Mouse (Mus musculus) midbrain, postnatal 0 days (tissue): ENCODE measurements around the gene Cd300e. TPM values are rescaled to one million over a fixed set of nuclear protein-coding genes. Genes with fewer than 3 reads are reported as not detected.

Experiments
- ATAC-seq: fragments of 200-750 bp; cut with Nextera tagmentation; 2 replicates; pipeline ENCODE4 v1.8.0; 2017; ENCODE audit warnings: moderate number of reproducible peaks, mild to moderate bottlenecking, moderate TSS enrichment, moderate library complexity; ENCODE audit not compliant: low FRiP score
- DNase-seq: peaks from one replicate; pipeline ENCODE4 v3.0.0-alpha.2; 2015; ENCODE audit warnings: low spot score
- H3K27ac ChIP-seq: fragments of 300-500 bp; sonication (generic); 2 replicates; pipeline ENCODE4 v1.5.1; 2014; ENCODE audit warnings: low read depth, mild to moderate bottlenecking, low read length, mixed read lengths
- H3K27me3 ChIP-seq: fragments of 300-500 bp; sonication (generic); 2 replicates; pipeline ENCODE4 v1.6.1; 2014; ENCODE audit warnings: low read length, control low read depth, mixed read lengths; ENCODE audit not compliant: insufficient read depth
- H3K36me3 ChIP-seq: fragments of 300-500 bp; sonication (generic); 2 replicates; pipeline ENCODE4 v1.6.1; 2014; ENCODE audit warnings: low read length, control low read depth, mixed read lengths; ENCODE audit not compliant: insufficient read depth
- H3K4me1 ChIP-seq: fragments of 300-500 bp; sonication (generic); 2 replicates; pipeline ENCODE4 v1.6.1; 2014; ENCODE audit warnings: mild to moderate bottlenecking, control low read depth, antibody characterized with exemption, low read length, mixed read lengths; ENCODE audit not compliant: insufficient read depth
- H3K4me2 ChIP-seq: fragments of 300-500 bp; sonication (generic); 2 replicates; pipeline ENCODE4 v1.6.1; 2014; ENCODE audit warnings: low read depth, mild to moderate bottlenecking, low read length, mixed read lengths; ENCODE audit not compliant: poor library complexity, severe bottlenecking
- H3K4me3 ChIP-seq: fragments of 300-500 bp; sonication (generic); 2 replicates; pipeline ENCODE4 v1.5.1; 2014; ENCODE audit warnings: low read depth, mild to moderate bottlenecking, low read length, moderate library complexity
- H3K9ac ChIP-seq: fragments of 300-500 bp; sonication (generic); replicated peaks from 2 replicates; pipeline ENCODE4 v1.6.1; 2014; ENCODE audit warnings: mild to moderate bottlenecking, low read length, moderate library complexity, mixed read lengths; ENCODE audit not compliant: poor library complexity, severe bottlenecking
- H3K9me3 ChIP-seq: fragments of 300-500 bp; sonication (generic); 2 replicates; pipeline ENCODE4 v1.6.1; 2016; ENCODE audit warnings: low read length, control low read depth
- CTCF ChIP-seq: IDR thresholded peaks from 2 replicates; pipeline ENCODE4 v1.5.1; 2016; ENCODE audit warnings: antibody characterized with exemption, mild to moderate bottlenecking
- WGBS: fragments of 180-500 bp; shearing (Covaris S2); extraction: QIAGEN DNeasy Blood & Tissue Kit; methylation state at CpG from one replicate; pipeline ENCODE4 v1.1.7; 2014; 5-methylcytosine and 5-hydroxymethylcytosine counted together
- polyA plus RNA-seq: library from polyadenylated mRNA; unstranded; fragments of >200 nt; fragmentation: Nextera tagmentation; extraction: Ambion mirVana; gene quantifications from 2 replicates; pipeline ENCODE4 v1.2.1, GENCODE M21; 2015
- total RNA-seq: library from RNA; depleted of rRNA; stranded (reverse); fragments of >200 nt; gene quantifications from 2 replicates; pipeline ENCODE4 v1.2.3, GENCODE M21; 2014

The Cd300e gene
- total and polyA plus RNA-seq, 2 experiments from 2014 or later, result 0.10 TPM; not detected in 1

- Histone ChIP-seq H3K27me3 (no peaks in the 10 kb centered on the region), H3K4me3 (no peak overlapping the region), H3K27ac (no peak overlapping the region), H3K9me3 (no peaks in the 10 kb centered on the region), H3K9ac (no peak overlapping the region), H3K4me1 (no peaks in the 10 kb centered on the region), H3K4me2 (no peak overlapping the region), H3K36me3 (no peaks in the 10 kb centered on the region)
- WGBS, result 61% methylated on average over 10 of the region's 10 CpGs
- no peak for TF ChIP-seq CTCF
- DNase-seq (peak; percentile 41), ATAC-seq (no peak)
Measured at GRCm38 (mm10) chr11:115098203-115098932, 36.4 kb upstream of the Cd300e start.

DNA sequence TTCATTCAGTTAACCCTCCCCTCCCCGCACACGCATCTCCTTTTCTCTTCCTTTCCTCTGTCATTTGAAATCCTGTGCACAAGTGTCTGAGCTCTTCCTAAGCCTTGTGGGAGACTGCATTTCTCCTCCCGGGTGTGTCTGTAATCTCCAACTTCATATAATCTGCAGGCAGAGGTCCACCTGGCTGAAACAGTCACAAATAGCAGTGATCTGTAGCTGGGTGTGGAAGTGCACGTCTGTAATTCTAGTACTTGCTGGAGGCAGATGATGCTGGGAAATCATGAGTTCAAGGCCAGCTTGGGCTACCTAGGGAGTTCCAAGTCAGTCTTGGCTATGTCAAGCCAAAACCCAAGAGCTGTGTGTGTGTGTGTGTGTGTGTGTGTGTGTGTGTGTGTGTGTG, 30.2 kb upstream of the Cd300e start:
- peak overlapping the region; percentile 33; the same call in 1 of the 2 replicates for H3K4me3 ChIP-seq
- peaks cover 21% of the 10 kb centered on the region for H3K27me3 ChIP-seq
- no peak overlapping the region for H3K9ac ChIP-seq
- H3K4me2 ChIP-seq, result peak overlapping the region; percentile 62
- H3K9me3 ChIP-seq, result no peaks in the 10 kb centered on the region
- no peaks in the 10 kb centered on the region for H3K36me3 ChIP-seq
- WGBS, result 13% methylated on average over 4 of the region's 4 CpGs
- 0 out of 2 replicates have a peak, but pooled peaks cover 7% of the 10 kb centered on the region for H3K4me1 ChIP-seq
- no peak for TF ChIP-seq CTCF
- ATAC-seq, result no peak
- no peak overlapping the region for H3K27ac ChIP-seq
- DNase-seq, result no peak

- Histone ChIP-seq H3K27ac (no peak within 1 kb of the TSS), H3K4me3 (peak within 1 kb of the TSS; percentile 33), H3K36me3 (no peaks in the 10 kb centered on the region), H3K9me3 (no peaks in the 10 kb centered on the region), H3K9ac (no peak within 1 kb of the TSS), H3K4me2 (peak within 1 kb of the TSS; percentile 62), H3K4me1 (0 out of 2 replicates have a peak, but pooled peaks cover 7% of the 10 kb centered on the region), H3K27me3 (peaks cover 21% of the 10 kb centered on the region)
- no peak for ATAC-seq
- WGBS, result 1% methylated on average over 36 of the region's 36 CpGs
- TF ChIP-seq CTCF, result no peak
- no peak for DNase-seq
Measured at GRCm38 (mm10) chr11:115091362-115091901, 29.5 kb upstream of the Cd300e start, which contains the start of gene Rab37. TSS of gene Rab37 (plus strand) at chr11:115091431.

GRCm38 (mm10) chr11:115089853-115090252, 27.9 kb upstream of the Cd300e start:
- H3K9me3 ChIP-seq, result no peaks in the 10 kb centered on the region
- WGBS, result 54% methylated on average over 6 of the region's 6 CpGs
- TF ChIP-seq CTCF, result peak; percentile 59
- H3K27me3 ChIP-seq, result peaks cover 21% of the 10 kb centered on the region
- no peak overlapping the region for H3K9ac ChIP-seq
- H3K4me3 ChIP-seq, result no peak overlapping the region
- no peaks in the 10 kb centered on the region for H3K36me3 ChIP-seq
- H3K4me1 ChIP-seq, result 0 out of 2 replicates have a peak, but pooled peaks cover 9% of the 10 kb centered on the region
- ATAC-seq (no peak), DNase-seq (no peak)
- no peak overlapping the region for H3K4me2 ChIP-seq
- no peak overlapping the region for H3K27ac ChIP-seq

- Histone ChIP-seq H3K4me3 (no peak overlapping the region), H3K4me1 (0 out of 2 replicates have a peak, but pooled peaks cover 6% of the 10 kb centered on the region), H3K36me3 (no peaks in the 10 kb centered on the region), H3K27me3 (peaks cover 12% of the 10 kb centered on the region; the same call in 1 of the 2 replicates), H3K9me3 (no peaks in the 10 kb centered on the region), H3K9ac (no peak overlapping the region), H3K4me2 (no peak overlapping the region), H3K27ac (no peak overlapping the region)
- 76% methylated on average over 7 of the region's 7 CpGs for WGBS
- ATAC-seq, result no peak
- no peak for TF ChIP-seq CTCF
- DNase-seq, result no peak
Measured at GRCm38 (mm10) chr11:115086213-115086612, 24.2 kb upstream of the Cd300e start.

- no peak overlapping the region for H3K4me3 ChIP-seq
- 0 out of 2 replicates have a peak, but pooled peaks cover 5% of the 10 kb centered on the region for H3K4me1 ChIP-seq
- H3K9me3 ChIP-seq, result no peaks in the 10 kb centered on the region
- no peak for TF ChIP-seq CTCF
- H3K36me3 ChIP-seq, result no peaks in the 10 kb centered on the region
- no peak overlapping the region for H3K27ac ChIP-seq
- H3K4me2 ChIP-seq, result no peak overlapping the region
- peaks cover 5% of the 10 kb centered on the region; the same call in 1 of the 2 replicates for H3K27me3 ChIP-seq
- DNase-seq (no peak), ATAC-seq (no peak)
- WGBS, result 46% methylated on average over 8 of the region's 8 CpGs
- H3K9ac ChIP-seq, result no peak overlapping the region
Measured at GRCm38 (mm10) chr11:115085064-115085463, 23.1 kb upstream of the Cd300e start.
